Mouse (Mus musculus) limb, embryonic 12.5 days (tissue): Measurements from ENCODE around the gene Vangl1. TPM values are rescaled to one million over a fixed set of nuclear protein-coding genes. Genes with fewer than 3 reads are reported as not detected.

Experiments
- ATAC-seq: fragments of 200-750 bp; cut with Nextera tagmentation; 2 replicates; pipeline ENCODE4 v1.8.0; 2017; ENCODE audit warnings: low read depth, moderate TSS enrichment; ENCODE audit not compliant: insufficient number of reproducible peaks, insufficient read depth, low FRiP score, low TSS enrichment
- H3K27ac ChIP-seq: fragments of 300-500 bp; sonication (generic); 2 replicates; pipeline ENCODE4 v1.5.1; 2016; ENCODE audit warnings: mild to moderate bottlenecking, moderate library complexity
- H3K27me3 ChIP-seq: fragments of 300-500 bp; sonication (generic); 2 replicates; pipeline ENCODE4 v1.6.1; 2016; ENCODE audit warnings: mild to moderate bottlenecking, moderate library complexity
- H3K36me3 ChIP-seq: fragments of 300-500 bp; sonication (generic); 2 replicates; pipeline ENCODE4 v1.6.1; 2016; ENCODE audit warnings: mild to moderate bottlenecking, moderate library complexity
- H3K4me1 ChIP-seq: fragments of 300-500 bp; sonication (generic); replicated peaks from 2 replicates; pipeline ENCODE4 v1.6.1; 2016
- H3K4me2 ChIP-seq: fragments of 300-500 bp; sonication (generic); 2 replicates; pipeline ENCODE4 v1.6.1; 2016; ENCODE audit warnings: mild to moderate bottlenecking, moderate library complexity
- H3K4me3 ChIP-seq: fragments of 300-500 bp; sonication (generic); replicated peaks from 2 replicates; pipeline ENCODE4 v1.5.1; 2016; ENCODE audit warnings: mild to moderate bottlenecking
- H3K9ac ChIP-seq: fragments of 300-500 bp; sonication (generic); replicated peaks from 2 replicates; pipeline ENCODE4 v1.6.1; 2016; ENCODE audit warnings: mild to moderate bottlenecking, moderate library complexity
- H3K9me3 ChIP-seq: fragments of 300-500 bp; sonication (generic); 2 replicates; pipeline ENCODE4 v1.6.1; 2016; ENCODE audit warnings: mild to moderate bottlenecking, moderate library complexity
- WGBS: fragments of 180-500 bp; shearing (Covaris S2); methylation state at CpG from one replicate; pipeline ENCODE4 v1.1.7; 2016; 5-methylcytosine and 5-hydroxymethylcytosine counted together
- polyA plus RNA-seq: library from polyadenylated mRNA; unstranded; fragments of >200 nt; fragmentation: Nextera tagmentation; extraction: Ambion mirVana; gene quantifications from 2 replicates; pipeline ENCODE4 v1.2.1, GENCODE M21; 2016

Gene Vangl1
- polyA plus RNA-seq, 1 experiment from 2014 or later = 15.4 TPM

GRCm38 (mm10) chr3:102141893-102142292 is 62.6 kb downstream of the Vangl1 start:
- H3K27me3 ChIP-seq = no peaks in the 10 kb centered on the region; the same call in 1 of the 2 replicates
- H3K4me3 ChIP-seq = no peak overlapping the region
- no peak overlapping the region for H3K4me2 ChIP-seq
- no peaks in the 10 kb centered on the region for H3K4me1 ChIP-seq
- H3K36me3 ChIP-seq = no peaks in the 10 kb centered on the region
- H3K27ac ChIP-seq = no peak overlapping the region
- 78% methylated on average over 6 of the region's 6 CpGs for WGBS
- no peak for ATAC-seq
- H3K9me3 ChIP-seq = no peaks in the 10 kb centered on the region
- H3K9ac ChIP-seq = no peak overlapping the region

GRCm38 (mm10) chr3:102141451-102141850 is 63.0 kb downstream of the Vangl1 start:
- Histone ChIP-seq H3K36me3 (no peaks in the 10 kb centered on the region), H3K4me3 (no peak overlapping the region), H3K27ac (no peak overlapping the region), H3K9ac (no peak overlapping the region), H3K27me3 (no peaks in the 10 kb centered on the region; the same call in 1 of the 2 replicates), H3K4me1 (no peaks in the 10 kb centered on the region), H3K4me2 (no peak overlapping the region), H3K9me3 (no peaks in the 10 kb centered on the region)
- ATAC-seq = no peak
- 74% methylated on average over 2 of the region's 2 CpGs for WGBS

GRCm38 (mm10) chr3:102140606-102141005 is 63.9 kb downstream of the Vangl1 start:
- 85% methylated on average over 6 of the region's 6 CpGs for WGBS
- Histone ChIP-seq H3K9ac (no peak overlapping the region), H3K9me3 (no peaks in the 10 kb centered on the region), H3K27ac (no peak overlapping the region), H3K4me3 (no peak overlapping the region), H3K4me2 (no peak overlapping the region), H3K27me3 (no peaks in the 10 kb centered on the region; the same call in 1 of the 2 replicates), H3K36me3 (no peaks in the 10 kb centered on the region), H3K4me1 (peaks cover 6% of the 10 kb centered on the region)
- ATAC-seq = no peak

- Histone ChIP-seq H3K36me3 (no peaks in the 10 kb centered on the region), H3K27ac (no peak overlapping the region), H3K27me3 (no peaks in the 10 kb centered on the region; the same call in 1 of the 2 replicates), H3K4me3 (no peak overlapping the region), H3K9me3 (no peaks in the 10 kb centered on the region), H3K9ac (no peak overlapping the region), H3K4me2 (no peak overlapping the region), H3K4me1 (peaks cover 10% of the 10 kb centered on the region)
- ATAC-seq = no peak
- 82% methylated on average over 6 of the region's 6 CpGs for WGBS
Measured at GRCm38 (mm10) chr3:102138899-102139298, 65.6 kb downstream of the Vangl1 start.

GRCm38 (mm10) chr3:102137158-102137557 is 67.3 kb downstream of the Vangl1 start:
- H3K9me3 ChIP-seq = no peaks in the 10 kb centered on the region
- H3K9ac ChIP-seq = no peak overlapping the region
- no peaks in the 10 kb centered on the region; the same call in 1 of the 2 replicates for H3K27me3 ChIP-seq
- H3K27ac ChIP-seq = no peak overlapping the region
- 85% methylated on average over 10 of the region's 10 CpGs for WGBS
- no peaks in the 10 kb centered on the region for H3K36me3 ChIP-seq
- no peak for ATAC-seq
- H3K4me3 ChIP-seq = no peak overlapping the region
- H3K4me1 ChIP-seq = peaks cover 10% of the 10 kb centered on the region
- no peak overlapping the region for H3K4me2 ChIP-seq

- no peak for ATAC-seq
- 27% methylated on average over 10 of the region's 10 CpGs for WGBS
Measured at GRCm38 (mm10) chr3:102135389-102136113, 68.9 kb downstream of the Vangl1 start.

GRCm38 (mm10) chr3:102131627-102132324 is 72.7 kb downstream of the Vangl1 start:
- Histone ChIP-seq H3K9ac (no peak overlapping the region), H3K4me3 (no peak overlapping the region), H3K36me3 (no peaks in the 10 kb centered on the region), H3K27ac (no peak overlapping the region), H3K4me1 (peaks cover 10% of the 10 kb centered on the region), H3K4me2 (no peak overlapping the region), H3K27me3 (no peaks in the 10 kb centered on the region), H3K9me3 (no peaks in the 10 kb centered on the region)
- ATAC-seq = no peak
- WGBS = 89% methylated on average over 9 of the region's 9 CpGs

More at GRCm38 (mm10) chr3:102135389-102136113, 68.9 kb downstream of the Vangl1 start:
- H3K36me3 ChIP-seq = no peaks in the 10 kb centered on the region
- no peaks in the 10 kb centered on the region; the same call in 1 of the 2 replicates for H3K27me3 ChIP-seq
- no peak overlapping the region for H3K4me2 ChIP-seq
- H3K9ac ChIP-seq = no peak overlapping the region
- H3K9me3 ChIP-seq = no peaks in the 10 kb centered on the region
- peaks cover 10% of the 10 kb centered on the region for H3K4me1 ChIP-seq
- peak overlapping the region; percentile 50; the same call in 1 of the 2 replicates for H3K27ac ChIP-seq
- no peak overlapping the region for H3K4me3 ChIP-seq

GRCm38 (mm10) chr3:102130478-102130877 is 74.0 kb downstream of the Vangl1 start:
- 74% methylated on average over 6 of the region's 6 CpGs for WGBS
- Histone ChIP-seq H3K9me3 (no peaks in the 10 kb centered on the region), H3K9ac (no peak overlapping the region), H3K4me2 (no peak overlapping the region), H3K4me3 (no peak overlapping the region), H3K27me3 (no peaks in the 10 kb centered on the region), H3K36me3 (no peaks in the 10 kb centered on the region), H3K27ac (no peak overlapping the region), H3K4me1 (peaks cover 3% of the 10 kb centered on the region)
- no peak for ATAC-seq

- Histone ChIP-seq H3K4me3 (no peak overlapping the region), H3K9ac (no peak overlapping the region), H3K4me2 (no peak overlapping the region), H3K27me3 (no peaks in the 10 kb centered on the region), H3K36me3 (no peaks in the 10 kb centered on the region), H3K27ac (no peak overlapping the region), H3K4me1 (no peaks in the 10 kb centered on the region), H3K9me3 (no peaks in the 10 kb centered on the region)
- 89% methylated on average over 2 of the region's 2 CpGs for WGBS
- ATAC-seq = no peak
Measured at GRCm38 (mm10) chr3:102128242-102128641, 76.3 kb downstream of the Vangl1 start.

- H3K4me1 ChIP-seq = no peaks in the 10 kb centered on the region
- ATAC-seq = no peak
- H3K27me3 ChIP-seq = no peaks in the 10 kb centered on the region
- H3K36me3 ChIP-seq = no peaks in the 10 kb centered on the region
- H3K9ac ChIP-seq = no peak overlapping the region
- no peaks in the 10 kb centered on the region for H3K9me3 ChIP-seq
- 66% methylated on average over 2 of the region's 2 CpGs for WGBS
- no peak overlapping the region for H3K4me2 ChIP-seq
- H3K4me3 ChIP-seq = no peak overlapping the region
- H3K27ac ChIP-seq = no peak overlapping the region
Measured at GRCm38 (mm10) chr3:102127114-102127513, 77.4 kb downstream of the Vangl1 start.

GRCm38 (mm10) chr3:102125546-102125945 is 78.9 kb downstream of the Vangl1 start:
- no peaks in the 10 kb centered on the region for H3K9me3 ChIP-seq
- no peak overlapping the region for H3K27ac ChIP-seq
- no peaks in the 10 kb centered on the region for H3K36me3 ChIP-seq
- H3K4me2 ChIP-seq = no peak overlapping the region
- H3K27me3 ChIP-seq = no peaks in the 10 kb centered on the region
- ATAC-seq = no peak
- WGBS = 79% methylated on average over 1 of the region's 1 CpGs
- H3K4me1 ChIP-seq = no peaks in the 10 kb centered on the region
- no peak overlapping the region for H3K9ac ChIP-seq
- no peak overlapping the region for H3K4me3 ChIP-seq
